Mouse (Mus musculus) macrophage (primary cell): Measurements from ENCODE around the gene Syvn1. TPM values are rescaled to one million over a fixed set of nuclear protein-coding genes. Genes with fewer than 3 reads are reported as not detected.
A peak's percentile ranks its signal among the peaks of the same experiment; 100 is the strongest.
"Not testable (repeated sequence)": the region's sequence is repeated elsewhere in the genome, so short reads cannot be mapped to it uniquely, and the experiment has no call there.

Experiments
- H3K27ac ChIP-seq: fragments of 350-480 bp; formaldehyde crosslinking; 2 replicates; pipeline ENCODE4 v1.9.0; 2021
- H3K36me3 ChIP-seq: fragments of 350-480 bp; formaldehyde crosslinking; 2 replicates; pipeline ENCODE4 v1.9.0; 2021; ENCODE audit errors: inconsistent target
- H3K4me3 ChIP-seq: fragments of 350-480 bp; formaldehyde crosslinking; 2 replicates; pipeline ENCODE4 v1.9.0; 2021; ENCODE audit errors: inconsistent target
- H3K79me2 ChIP-seq: fragments of 350-480 bp; formaldehyde crosslinking; 2 replicates; pipeline ENCODE4 v1.9.0; 2021; ENCODE audit errors: inconsistent target
- WGBS: methylation state at CpG from one replicate; pipeline ENCODE4 v1.1.7; 2026; ENCODE audit warnings: inconsistent platforms; ENCODE audit not compliant: missing documents; 5-methylcytosine and 5-hydroxymethylcytosine counted together
- polyA plus RNA-seq: library from polyadenylated mRNA; stranded (reverse); fragments of 250-400 nt; gene quantifications from 3 replicates; pipeline ENCODE4 v1.2.4, GENCODE M21; 2018; ENCODE audit warnings: inconsistent platforms

The Syvn1 gene
- polyA plus RNA-seq, 1 experiment from 2014 or later, result 40.2 TPM

DNA sequence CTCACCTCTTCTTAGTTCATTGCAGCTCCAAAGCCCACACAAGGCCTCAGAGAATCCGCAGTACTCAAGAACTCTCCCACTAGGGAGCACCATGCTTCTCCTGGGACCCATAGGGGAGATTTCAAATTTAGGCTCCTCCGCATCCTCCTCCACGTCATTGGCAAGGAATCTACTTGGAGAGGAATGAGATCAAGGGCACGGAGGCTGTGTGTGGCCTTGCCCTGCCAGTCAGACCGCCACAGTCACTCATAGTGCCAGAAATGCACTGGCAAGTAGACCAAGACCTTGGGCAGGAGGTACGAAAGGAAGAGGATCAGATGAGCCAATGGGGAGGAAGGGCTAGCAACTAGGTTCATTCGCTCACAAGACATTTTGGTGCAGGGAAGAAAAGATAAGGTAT, 22.4 kb upstream of the Syvn1 start:
- H3K36me3 ChIP-seq, result no peaks in the 10 kb centered on the region
- H3K27ac ChIP-seq, result no peak overlapping the region
- 96% methylated on average over 7 of the region's 7 CpGs for WGBS
- no peak overlapping the region for H3K4me3 ChIP-seq
- no peaks in the 10 kb centered on the region for H3K79me2 ChIP-seq

- Histone ChIP-seq H3K79me2 (no peaks in the 10 kb centered on the region), H3K27ac (no peak overlapping the region), H3K36me3 (no peaks in the 10 kb centered on the region), H3K4me3 (no peak overlapping the region)
- WGBS, result 88% methylated on average over 6 of the region's 6 CpGs
These were observed 17.4 kb upstream of the Syvn1 start for GRCm38 (mm10) chr19:6028991-6029390.

DNA sequence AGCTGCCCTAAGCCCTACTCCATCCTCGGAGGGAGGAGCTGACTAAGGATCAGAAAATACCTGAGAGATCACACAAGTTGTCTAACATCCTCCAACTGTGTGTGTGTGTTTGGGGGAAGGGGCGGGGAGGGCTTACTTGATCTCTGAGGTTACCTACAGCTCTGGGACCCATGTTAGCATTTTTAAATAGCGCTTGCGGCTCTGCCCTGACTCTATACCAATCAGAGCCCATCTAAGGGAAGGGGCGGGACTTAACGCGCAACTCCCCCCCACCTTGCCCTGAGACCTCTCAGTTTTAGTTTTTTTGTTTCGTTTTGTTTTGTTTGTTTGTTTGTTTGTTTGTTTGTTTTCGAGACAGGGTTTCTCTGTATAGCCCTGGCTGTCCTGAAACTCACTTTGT, 16.9 kb upstream of the Syvn1 start:
- 86% methylated on average over 6 of the region's 9 CpGs for WGBS
- Histone ChIP-seq H3K79me2 (no peaks in the 10 kb centered on the region), H3K4me3 (no peak overlapping the region), H3K36me3 (no peaks in the 10 kb centered on the region), H3K27ac (no peak overlapping the region)

GRCm38 (mm10) chr19:6030520-6031280, 15.7 kb upstream of the Syvn1 start:
- 83% methylated on average over 7 of the region's 14 CpGs for whole genome bisulfite sequencing
- H3K27ac ChIP-seq, result no peak overlapping the region
- H3K36me3 ChIP-seq, result no peaks in the 10 kb centered on the region

GRCm38 (mm10) chr19:6035966-6036585, 10.3 kb upstream of the Syvn1 start:
- Histone ChIP-seq H3K79me2 (no peaks in the 10 kb centered on the region), H3K36me3 (no peaks in the 10 kb centered on the region), H3K4me3 (no peak overlapping the region), H3K27ac (no peak overlapping the region)
- 37% methylated on average over 9 of the region's 9 CpGs for WGBS

More at GRCm38 (mm10) chr19:6030520-6031280, 15.7 kb upstream of the Syvn1 start:
- no peak overlapping the region for H3K4me3 ChIP-seq
- H3K79me2 ChIP-seq, result no peaks in the 10 kb centered on the region

DNA sequence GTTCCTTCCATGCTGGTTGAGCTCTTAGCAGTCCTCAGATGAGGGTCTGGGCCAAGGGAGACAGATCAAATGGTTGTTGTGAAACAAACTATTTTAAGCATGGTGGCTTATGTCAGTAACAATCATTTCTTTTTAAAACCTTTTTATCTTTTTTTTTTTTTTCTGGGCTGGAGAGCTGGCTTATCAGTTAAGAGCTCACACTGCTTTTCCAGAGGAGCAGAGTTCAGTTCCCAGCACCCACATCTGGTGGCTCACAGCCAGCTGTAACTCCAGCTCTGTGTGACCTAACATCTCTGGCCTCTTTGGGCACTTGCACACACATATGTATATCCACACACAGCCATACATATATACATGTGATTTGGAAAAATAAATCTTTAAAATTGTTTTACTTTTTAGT, 8.7 kb upstream of the Syvn1 start:
- Histone ChIP-seq H3K27ac (no peak overlapping the region), H3K79me2 (no peaks in the 10 kb centered on the region), H3K4me3 (no peak overlapping the region), H3K36me3 (no peaks in the 10 kb centered on the region)

DNA sequence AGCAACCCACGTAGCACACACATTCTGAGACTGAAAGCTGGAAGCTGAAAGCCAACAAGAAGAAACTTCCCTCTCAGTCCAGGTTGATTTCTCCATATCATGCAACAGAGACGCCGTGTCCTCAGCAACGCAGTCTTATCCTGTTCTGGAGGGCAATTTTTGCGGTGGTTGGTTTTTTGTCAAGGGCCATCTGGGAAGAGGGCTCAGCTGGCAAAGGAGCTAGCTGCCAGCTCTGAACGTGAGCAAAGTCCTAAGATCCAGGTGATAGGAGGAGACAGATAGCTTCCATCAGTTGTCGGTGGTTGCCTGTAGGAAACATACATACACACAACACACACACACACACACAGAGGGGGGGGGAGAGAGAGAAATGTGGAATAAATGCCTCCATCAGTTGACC, 8.1 kb upstream of the Syvn1 start:
- WGBS, result 68% methylated on average over 7 of the region's 7 CpGs
- H3K27ac ChIP-seq, result no peak overlapping the region
- H3K36me3 ChIP-seq, result no peaks in the 10 kb centered on the region
- no peaks in the 10 kb centered on the region for H3K79me2 ChIP-seq
- no peak overlapping the region for H3K4me3 ChIP-seq

DNA sequence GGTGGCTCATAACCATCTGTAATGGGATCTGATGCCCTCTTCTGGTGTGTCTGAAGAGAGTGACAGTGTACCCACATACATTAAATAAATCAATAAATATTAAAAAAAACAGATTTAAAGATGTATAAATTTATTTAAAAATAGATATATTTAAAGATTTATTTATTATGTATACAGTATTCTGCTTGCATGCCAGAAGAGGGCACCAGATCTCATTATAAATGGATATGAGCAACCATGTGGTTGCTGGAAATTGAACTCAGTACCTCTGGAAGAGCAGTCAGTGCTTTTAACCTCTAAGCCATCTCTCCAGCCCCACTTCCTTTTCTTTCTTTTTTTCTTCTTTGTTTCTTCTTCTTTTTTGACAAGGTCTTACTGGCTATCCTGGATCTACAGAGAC, 6.4 kb upstream of the Syvn1 start:
- Histone ChIP-seq H3K4me3 (no peak overlapping the region), H3K27ac (no peak overlapping the region), H3K79me2 (peaks cover 2% of the 10 kb centered on the region; the same call in 1 of the 2 replicates), H3K36me3 (no peaks in the 10 kb centered on the region)

DNA sequence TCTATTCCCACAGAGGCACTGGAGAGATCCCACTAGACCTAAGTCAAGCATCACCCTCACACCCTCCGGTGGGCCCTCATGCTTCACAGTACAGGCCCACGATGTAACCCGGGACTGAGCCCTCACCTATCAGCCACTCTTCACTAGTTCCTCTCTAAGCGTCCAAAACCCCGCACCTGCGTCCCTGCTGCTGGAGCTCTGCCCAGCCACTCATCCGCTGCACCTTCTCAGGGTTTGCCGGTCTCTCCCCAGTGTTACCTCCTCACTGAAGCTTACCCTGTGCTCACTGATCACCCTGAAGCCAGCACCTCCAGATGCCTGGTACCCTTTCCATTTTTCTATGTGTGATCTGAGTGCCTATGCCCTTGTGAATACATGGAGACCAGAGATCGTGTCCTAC, 4.1 kb upstream of the Syvn1 start:
- no peak overlapping the region for H3K27ac ChIP-seq
- WGBS, result 92% methylated on average over 9 of the region's 9 CpGs
- H3K36me3 ChIP-seq, result no peaks in the 10 kb centered on the region
- no peak overlapping the region for H3K4me3 ChIP-seq
- H3K79me2 ChIP-seq, result peaks cover 13% of the 10 kb centered on the region

- not testable (repeated sequence) for H3K27ac ChIP-seq, H3K36me3 ChIP-seq, H3K4me3 ChIP-seq
- H3K79me2 ChIP-seq, result peaks cover 31% of the 10 kb centered on the region
- 20% methylated on average over 3 of the region's 4 CpGs for WGBS
These were observed 2.3 kb upstream of the Syvn1 start for GRCm38 (mm10) chr19:6044102-6044501.

GRCm38 (mm10) chr19:6045366-6046293, 746 bp upstream of the Syvn1 start:
- Histone ChIP-seq H3K36me3 (peaks cover 23% of the 10 kb centered on the region), H3K79me2 (peaks cover 47% of the 10 kb centered on the region), H3K27ac (peak overlapping the region; percentile 93), H3K4me3 (peak overlapping the region; percentile 91)
- 12% methylated on average over 18 of the region's 20 CpGs for WGBS

DNA sequence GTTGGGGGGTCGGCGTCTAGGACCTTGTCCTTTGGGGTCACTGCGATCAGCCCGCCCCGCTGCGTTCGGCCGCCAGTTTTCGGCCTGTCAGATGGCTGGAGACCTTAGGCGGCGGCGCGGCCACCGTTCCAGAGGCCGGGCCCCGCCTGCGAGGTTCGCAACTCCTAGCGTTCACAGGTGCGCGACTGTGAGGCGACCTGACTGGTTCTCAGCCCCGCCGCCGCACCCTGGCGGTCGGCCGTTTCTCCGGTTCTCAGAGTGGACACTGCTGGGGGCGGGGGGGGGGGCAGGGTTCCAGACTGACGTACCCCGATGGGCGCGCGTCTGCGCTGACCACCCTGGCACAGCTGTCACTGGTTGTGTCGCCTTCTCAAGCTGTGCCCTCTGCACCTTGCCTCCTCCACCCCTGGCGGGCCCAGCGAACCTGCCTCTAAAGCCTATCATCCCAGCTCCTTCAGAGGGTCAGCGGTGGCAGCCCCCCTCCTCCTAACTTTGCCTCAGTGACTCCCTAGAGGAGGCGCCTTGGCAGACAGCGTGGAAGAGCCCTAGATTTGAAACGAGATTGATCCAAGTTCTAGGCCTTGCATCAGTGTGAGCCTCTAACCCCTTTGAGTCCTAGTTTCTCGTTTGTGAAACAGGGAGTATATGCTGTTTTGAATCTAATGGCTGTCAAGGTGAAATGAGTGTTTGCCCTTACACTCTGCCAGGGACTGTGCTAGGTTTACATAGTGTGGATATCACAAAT, 950 bp downstream of the Syvn1 start:
- Histone ChIP-seq H3K79me2 (peaks cover 64% of the 10 kb centered on the region), H3K36me3 (peaks cover 40% of the 10 kb centered on the region), H3K4me3 (peak overlapping the region; percentile 91), H3K27ac (peak overlapping the region; percentile 93; the same call in 1 of the 2 replicates)
- 2% methylated on average over 44 of the region's 44 CpGs for WGBS

GRCm38 (mm10) chr19:6047899-6048166, 1.5 kb downstream of the Syvn1 start:
- WGBS, result 89% methylated on average over 6 of the region's 8 CpGs

GRCm38 (mm10) chr19:6048681-6049410, 2.5 kb downstream of the Syvn1 start:
- Histone ChIP-seq H3K27ac (no peak overlapping the region), H3K79me2 (peaks cover 76% of the 10 kb centered on the region), H3K4me3 (no peak overlapping the region), H3K36me3 (peaks cover 55% of the 10 kb centered on the region)
- 91% methylated on average over 11 of the region's 11 CpGs for WGBS

More at GRCm38 (mm10) chr19:6047899-6048166, 1.5 kb downstream of the Syvn1 start:
- H3K4me3 ChIP-seq, result peak overlapping the region; percentile 91
- H3K79me2 ChIP-seq, result peaks cover 69% of the 10 kb centered on the region
- no peak overlapping the region for H3K27ac ChIP-seq
- peaks cover 45% of the 10 kb centered on the region for H3K36me3 ChIP-seq
